Mouse (Mus musculus) C2C12 (cell line): ENCODE measurements around the gene Stoml3.

Experiments
- CEBPB ChIP-seq: IDR thresholded peaks from one replicate; pipeline ENCODE4 v1.6.1; 2011; ENCODE audit warnings: low read depth, mild to moderate bottlenecking, control low read depth, moderate library complexity
- CTCF ChIP-seq: IDR thresholded peaks from one replicate; pipeline ENCODE4 v1.5.1; 2011; ENCODE audit not compliant: control insufficient read depth, insufficient read depth, insufficient read length
- FOSL1 ChIP-seq: IDR thresholded peaks from one replicate; pipeline ENCODE4 v1.8.0; 2011; ENCODE audit warnings: mild to moderate bottlenecking, low read length; ENCODE audit not compliant: poor library complexity, insufficient read depth, severe bottlenecking
- MYOD1 ChIP-seq: IDR thresholded peaks from one replicate; pipeline ENCODE4 v1.6.1; 2011; ENCODE audit warnings: low read depth; ENCODE audit not compliant: control insufficient read depth, insufficient read length
- USF1 ChIP-seq: IDR thresholded peaks from one replicate; pipeline ENCODE4 v1.6.1; 2011; ENCODE audit warnings: low read depth, mild to moderate bottlenecking, control low read depth, moderate library complexity

- TF ChIP-seq CTCF (no peak), USF1 (no peak), CEBPB (no peak), FOSL1 (no peak), MYOD1 (no peak)
These were observed 43.6 kb downstream of the Stoml3 start for GRCm38 (mm10) chr3:53532091-53532490.
